Mouse (Mus musculus) forebrain, embryonic 14.5 days (tissue): ENCODE data around the gene Nnmt. TPM values are rescaled to one million over a fixed set of nuclear protein-coding genes. Genes with fewer than 3 reads are reported as not detected.

Source experiments
- ATAC-seq: fragments of 200-750 bp; cut with Nextera tagmentation; 2 replicates; pipeline ENCODE4 v1.8.0; 2017; ENCODE audit warnings: mild to moderate bottlenecking, moderate library complexity
- DNase-seq: peaks from one replicate; pipeline ENCODE4 v3.0.0-alpha.2; 2015; ENCODE audit warnings: low spot score
- H3K27ac ChIP-seq: fragments of 300-500 bp; sonication (generic); 2 replicates; pipeline ENCODE4 v1.5.1; 2014; ENCODE audit warnings: low read depth, mild to moderate bottlenecking, control low read depth, low read length, moderate library complexity
- H3K27me3 ChIP-seq: fragments of 300-500 bp; sonication (generic); replicated peaks from 2 replicates; pipeline ENCODE4 v1.6.1; 2014; ENCODE audit warnings: low read length, control low read depth, mixed read lengths; ENCODE audit not compliant: control insufficient read depth, insufficient read depth
- H3K36me3 ChIP-seq: fragments of 300-500 bp; sonication (generic); 2 replicates; pipeline ENCODE4 v1.6.1; 2014; ENCODE audit warnings: low read length, control low read depth; ENCODE audit not compliant: control insufficient read depth, insufficient read depth
- H3K4me1 ChIP-seq: fragments of 300-500 bp; sonication (generic); 2 replicates; pipeline ENCODE4 v1.6.1; 2014; ENCODE audit warnings: antibody characterized with exemption, low read length, control low read depth; ENCODE audit not compliant: control insufficient read depth, insufficient read depth
- H3K4me2 ChIP-seq: fragments of 300-500 bp; sonication (generic); 2 replicates; pipeline ENCODE4 v1.6.1; 2014; ENCODE audit warnings: mild to moderate bottlenecking, control low read depth, low read length
- H3K4me3 ChIP-seq: fragments of 300-500 bp; sonication (generic); 2 replicates; pipeline ENCODE4 v1.5.1; 2014; ENCODE audit warnings: low read depth, low read length, control low read depth
- H3K9ac ChIP-seq: fragments of 300-500 bp; sonication (generic); 2 replicates; pipeline ENCODE4 v1.6.1; 2014; ENCODE audit warnings: mild to moderate bottlenecking, low read length, control low read depth, moderate library complexity
- H3K9me3 ChIP-seq: fragments of 300-500 bp; sonication (generic); replicated peaks from 2 replicates; pipeline ENCODE4 v1.6.1; 2016; ENCODE audit warnings: low read length, control low read depth, mixed read lengths; ENCODE audit not compliant: control insufficient read depth
- WGBS: fragments of 180-500 bp; shearing (Covaris S2); extraction: QIAGEN DNeasy Blood & Tissue Kit; methylation state at CpG from one replicate; pipeline ENCODE4 v1.1.7; 2014; 5-methylcytosine and 5-hydroxymethylcytosine counted together
- polyA plus RNA-seq: library from polyadenylated mRNA; unstranded; fragments of >200 nt; fragmentation: Nextera tagmentation; extraction: Ambion mirVana; gene quantifications from 2 replicates; pipeline ENCODE4 v1.2.1, GENCODE M21; 2014

Nnmt gene
- polyA plus RNA-seq, 1 experiment from 2014 or later, result 0.72 TPM

DNA sequence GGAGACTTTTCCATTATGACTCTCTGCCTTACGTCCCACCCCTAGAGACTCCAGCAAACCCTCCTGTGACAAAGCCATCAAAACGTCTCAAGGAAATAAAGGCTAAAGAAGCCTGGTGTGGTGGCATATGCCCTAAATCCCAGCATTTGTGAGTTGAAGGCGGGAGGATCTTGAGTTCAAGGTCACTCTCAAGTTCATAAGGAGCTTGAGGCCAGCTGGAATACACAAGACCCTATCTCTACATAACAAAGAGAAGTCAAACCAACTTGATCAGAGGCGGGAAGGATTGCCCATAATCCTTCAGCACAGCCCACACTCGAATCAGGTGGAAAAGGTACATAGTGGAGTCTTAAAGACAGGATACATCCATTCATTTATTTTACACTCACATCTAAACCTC, 7.5 kb downstream of the Nnmt start:
- WGBS, result 78% methylated on average over 5 of the region's 5 CpGs
- Histone ChIP-seq H3K9me3 (no peaks in the 10 kb centered on the region), H3K4me2 (no peak overlapping the region), H3K36me3 (no peaks in the 10 kb centered on the region), H3K4me1 (peaks cover 2% of the 10 kb centered on the region; the same call in 1 of the 2 replicates), H3K27me3 (no peaks in the 10 kb centered on the region), H3K9ac (no peak overlapping the region), H3K4me3 (no peak overlapping the region), H3K27ac (no peak overlapping the region)
- no peak for ATAC-seq
- DNase-seq, result no peak

DNA sequence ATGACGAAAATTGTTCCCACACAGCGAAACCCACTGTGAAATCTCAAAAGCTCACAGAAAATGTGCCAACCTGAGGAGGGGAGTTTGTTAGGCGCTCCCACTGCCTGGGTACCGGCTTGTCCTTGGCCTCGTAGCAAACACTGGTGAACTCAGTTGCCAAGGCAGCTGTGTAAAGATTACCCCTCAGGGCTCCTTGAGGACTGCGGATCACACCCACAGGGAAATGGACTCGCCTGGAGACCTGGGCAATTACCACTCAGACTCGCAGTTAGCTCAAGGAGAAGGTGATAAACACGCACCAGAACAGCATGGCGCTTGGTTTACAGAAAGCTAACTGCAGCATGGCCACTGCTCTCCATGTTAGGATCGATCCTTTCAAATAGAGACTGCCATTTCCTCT, 8.0 kb downstream of the Nnmt start:
- H3K4me1 ChIP-seq, result peaks cover 2% of the 10 kb centered on the region; the same call in 1 of the 2 replicates
- 66% methylated on average over 11 of the region's 11 CpGs for WGBS
- ATAC-seq (no peak), DNase-seq (peak; percentile 34)
- H3K4me2 ChIP-seq, result no peak overlapping the region
- no peak overlapping the region for H3K4me3 ChIP-seq
- no peak overlapping the region for H3K27ac ChIP-seq
- no peak overlapping the region for H3K9ac ChIP-seq
- H3K9me3 ChIP-seq, result no peaks in the 10 kb centered on the region
- H3K36me3 ChIP-seq, result no peaks in the 10 kb centered on the region
- H3K27me3 ChIP-seq, result no peaks in the 10 kb centered on the region

DNA sequence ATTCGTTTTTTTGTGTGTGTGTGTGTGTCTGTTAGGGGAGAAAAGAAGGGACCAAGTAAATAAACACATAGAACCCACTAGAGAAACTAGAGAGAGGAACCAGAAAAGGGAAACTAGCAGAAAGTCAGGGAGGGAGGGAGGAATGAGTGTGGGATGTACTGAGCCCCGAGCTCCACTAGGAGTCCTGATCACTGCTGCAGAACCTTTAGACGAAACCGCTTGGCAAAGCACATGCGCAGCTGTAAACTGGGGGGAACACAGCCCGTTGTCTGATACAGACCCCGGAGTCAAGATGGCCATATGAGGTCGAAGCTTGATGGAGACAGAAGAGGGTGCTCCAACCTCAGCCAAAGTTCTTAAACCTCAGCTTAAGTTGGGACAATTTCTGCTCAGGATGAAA, 11.0 kb downstream of the Nnmt start:
- H3K9me3 ChIP-seq, result no peaks in the 10 kb centered on the region
- no peak overlapping the region for H3K4me3 ChIP-seq
- ATAC-seq (no peak), DNase-seq (no peak)
- H3K27ac ChIP-seq, result no peak overlapping the region
- no peak overlapping the region for H3K9ac ChIP-seq
- no peaks in the 10 kb centered on the region for H3K27me3 ChIP-seq
- no peak overlapping the region for H3K4me2 ChIP-seq
- 63% methylated on average over 8 of the region's 8 CpGs for WGBS
- peaks cover 2% of the 10 kb centered on the region; the same call in 1 of the 2 replicates for H3K4me1 ChIP-seq
- no peaks in the 10 kb centered on the region for H3K36me3 ChIP-seq

DNA sequence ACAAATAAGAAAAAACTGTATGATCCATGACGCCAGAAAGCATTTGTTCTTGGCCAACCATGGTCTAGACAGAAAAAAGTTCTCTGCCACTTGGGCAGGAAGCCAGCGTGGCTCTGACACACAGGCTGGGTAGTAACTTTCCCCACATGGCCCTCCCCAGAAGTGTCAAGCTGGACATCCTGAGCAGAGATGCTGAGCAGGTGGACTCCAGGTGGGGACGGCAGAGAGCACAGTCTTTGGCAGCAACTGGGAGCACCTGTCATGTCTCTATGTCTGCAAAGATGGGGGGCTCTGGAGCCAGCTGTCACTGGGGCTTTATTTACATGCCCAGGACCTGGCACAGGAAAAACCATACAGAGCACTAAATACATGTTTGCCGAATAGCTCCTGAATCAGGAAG, 14.3 kb downstream of the Nnmt start:
- no peak overlapping the region for H3K9ac ChIP-seq
- H3K9me3 ChIP-seq, result no peaks in the 10 kb centered on the region
- no peak overlapping the region for H3K4me3 ChIP-seq
- H3K27ac ChIP-seq, result no peak overlapping the region
- no peaks in the 10 kb centered on the region for H3K36me3 ChIP-seq
- no peaks in the 10 kb centered on the region for H3K4me1 ChIP-seq
- WGBS, result 83% methylated on average over 4 of the region's 4 CpGs
- no peaks in the 10 kb centered on the region for H3K27me3 ChIP-seq
- ATAC-seq (no peak), DNase-seq (no peak)
- H3K4me2 ChIP-seq, result no peak overlapping the region

DNA sequence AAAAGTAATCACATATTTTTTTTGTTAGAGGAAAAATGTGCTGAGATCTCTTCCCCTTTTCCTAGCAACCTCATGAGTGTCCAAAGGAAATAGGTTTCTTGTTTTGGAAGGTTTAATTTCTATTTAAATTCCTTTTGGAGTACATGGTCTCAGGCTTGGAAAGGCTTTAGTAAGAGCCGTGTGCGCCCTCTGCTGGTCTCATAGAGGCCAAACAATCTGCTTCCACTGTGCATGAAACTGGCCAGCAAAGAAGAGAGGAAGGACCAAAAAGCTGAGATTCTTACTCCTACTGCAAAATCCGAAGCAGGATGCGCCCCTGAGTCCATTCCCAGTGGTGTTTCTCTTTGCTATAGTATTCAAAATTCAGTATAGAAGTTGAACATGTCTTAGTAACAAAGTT, 18.6 kb downstream of the Nnmt start:
- H3K36me3 ChIP-seq, result no peaks in the 10 kb centered on the region
- H3K9me3 ChIP-seq, result no peaks in the 10 kb centered on the region
- ATAC-seq (no peak), DNase-seq (peak; percentile 90)
- no peak overlapping the region for H3K27ac ChIP-seq
- 5% methylated on average over 4 of the region's 4 CpGs for whole genome bisulfite sequencing
- no peaks in the 10 kb centered on the region for H3K27me3 ChIP-seq
- no peak overlapping the region for H3K9ac ChIP-seq
- no peak overlapping the region for H3K4me3 ChIP-seq
- H3K4me2 ChIP-seq, result no peak overlapping the region
- no peaks in the 10 kb centered on the region for H3K4me1 ChIP-seq

DNA sequence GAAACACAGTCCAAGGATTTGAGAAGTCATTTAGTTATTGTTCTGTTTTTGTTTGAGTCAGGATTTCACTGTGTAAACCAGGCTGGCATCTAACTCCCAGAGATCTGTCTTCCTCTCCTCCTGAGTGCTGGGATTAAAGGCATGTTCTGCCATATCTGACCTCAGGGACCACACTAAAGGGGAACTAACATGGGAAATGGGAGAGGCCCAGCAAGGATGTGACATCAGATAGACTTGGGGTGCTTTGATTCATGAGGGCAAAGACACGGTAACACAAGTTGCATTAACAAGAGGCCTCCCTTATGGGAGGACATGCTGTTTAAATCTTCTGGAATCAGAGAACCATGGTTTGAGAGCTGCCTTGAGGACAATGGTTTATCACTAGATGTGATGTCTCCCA, 24.1 kb downstream of the Nnmt start:
- Histone ChIP-seq H3K9ac (no peak overlapping the region), H3K36me3 (no peaks in the 10 kb centered on the region), H3K4me2 (no peak overlapping the region), H3K4me3 (no peak overlapping the region), H3K4me1 (no peaks in the 10 kb centered on the region), H3K27me3 (no peaks in the 10 kb centered on the region), H3K9me3 (no peaks in the 10 kb centered on the region), H3K27ac (no peak overlapping the region)
- WGBS, result 92% methylated on average over 1 of the region's 1 CpGs
- DNase-seq (no peak), ATAC-seq (no peak)

DNA sequence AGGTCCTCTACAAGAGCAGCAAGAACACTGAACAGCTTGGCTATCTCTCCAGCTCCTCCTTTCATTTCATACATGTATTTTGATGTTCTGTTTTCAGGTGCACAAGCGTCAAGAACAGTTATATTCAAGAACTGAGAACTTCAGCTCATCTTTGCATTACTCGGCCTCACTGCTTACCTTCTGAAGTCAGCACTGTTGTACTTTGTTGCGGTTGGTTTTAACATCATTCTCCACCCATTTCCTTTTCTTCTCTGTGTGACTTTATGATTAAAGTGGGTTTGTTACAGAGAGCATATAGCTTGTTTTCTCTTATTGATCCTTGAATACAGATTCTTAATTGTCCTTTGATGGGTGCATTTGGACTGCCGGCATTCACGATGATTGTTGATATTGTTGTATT, 42.6 kb downstream of the Nnmt start:
- Histone ChIP-seq H3K4me3 (no peak overlapping the region), H3K4me2 (no peak overlapping the region), H3K4me1 (no peaks in the 10 kb centered on the region), H3K9ac (no peak overlapping the region), H3K27me3 (no peaks in the 10 kb centered on the region), H3K9me3 (no peaks in the 10 kb centered on the region), H3K27ac (no peak overlapping the region), H3K36me3 (no peaks in the 10 kb centered on the region)
- DNase-seq (no peak), ATAC-seq (no peak)
- WGBS, result 89% methylated on average over 5 of the region's 5 CpGs

DNA sequence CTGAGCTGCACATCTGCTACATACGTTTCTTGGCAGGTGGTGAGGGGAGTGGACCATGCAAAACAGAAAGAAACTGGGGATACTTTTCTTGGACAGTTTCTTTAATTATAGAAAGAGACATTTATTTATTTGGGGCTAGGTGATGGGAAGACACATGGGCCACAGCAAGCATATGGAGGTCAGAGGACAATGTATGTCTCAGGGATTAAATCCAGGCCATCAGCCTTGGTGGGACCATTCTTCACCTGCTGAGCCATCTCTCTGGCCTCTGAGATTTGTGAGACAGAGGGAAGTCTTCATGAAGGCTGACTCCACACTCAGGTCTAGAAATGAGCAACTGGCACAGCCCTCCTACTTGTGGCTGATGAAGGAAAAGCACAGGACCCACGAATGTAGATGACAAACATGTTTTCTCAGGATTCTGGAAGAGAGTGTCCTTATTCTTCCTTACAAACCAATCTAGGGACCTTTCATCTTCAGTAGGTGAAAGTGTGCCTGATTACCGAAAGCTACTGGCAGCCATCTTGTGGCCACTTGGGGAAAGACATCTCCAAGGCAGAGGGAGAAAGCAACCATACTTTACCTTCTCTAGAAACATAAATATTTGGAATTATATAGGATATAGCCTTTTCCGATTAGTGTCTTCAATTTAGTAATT, 45.3 kb downstream of the Nnmt start:
- Histone ChIP-seq H3K9me3 (no peaks in the 10 kb centered on the region), H3K4me1 (no peaks in the 10 kb centered on the region), H3K4me3 (no peak overlapping the region), H3K36me3 (no peaks in the 10 kb centered on the region), H3K9ac (no peak overlapping the region), H3K27me3 (no peaks in the 10 kb centered on the region), H3K4me2 (no peak overlapping the region), H3K27ac (no peak overlapping the region)
- ATAC-seq (no peak), DNase-seq (peak; percentile 78)
- 35% methylated on average over 4 of the region's 4 CpGs for WGBS

DNA sequence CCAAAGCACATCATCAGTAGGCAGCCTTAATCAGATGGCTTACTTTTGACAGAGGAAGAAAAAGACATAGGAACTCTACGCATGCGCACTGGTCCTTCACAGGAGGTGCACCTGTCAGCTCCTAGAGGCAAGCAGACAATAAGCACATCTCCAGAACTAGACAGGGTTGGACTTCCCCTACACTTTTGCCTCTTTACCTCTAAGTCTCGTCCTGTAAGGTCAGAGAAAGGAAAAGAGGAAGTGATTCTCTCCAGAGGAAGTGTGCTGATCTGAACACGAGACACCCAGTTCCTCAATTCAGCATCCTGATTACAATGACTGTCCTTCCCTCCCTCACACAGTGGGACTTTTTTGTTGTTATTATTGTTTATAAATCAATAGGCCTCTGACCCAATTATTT, 46.3 kb downstream of the Nnmt start:
- Histone ChIP-seq H3K4me2 (no peak overlapping the region), H3K4me3 (no peak overlapping the region), H3K9me3 (no peaks in the 10 kb centered on the region), H3K9ac (no peak overlapping the region), H3K36me3 (no peaks in the 10 kb centered on the region), H3K27me3 (no peaks in the 10 kb centered on the region), H3K27ac (no peak overlapping the region), H3K4me1 (no peaks in the 10 kb centered on the region)
- no peak for ATAC-seq
- no peak for DNase-seq
- WGBS, result 74% methylated on average over 4 of the region's 4 CpGs
